15 mouse cellular contexts compared by ENCODE assay signal in the genomic region with DNA sequence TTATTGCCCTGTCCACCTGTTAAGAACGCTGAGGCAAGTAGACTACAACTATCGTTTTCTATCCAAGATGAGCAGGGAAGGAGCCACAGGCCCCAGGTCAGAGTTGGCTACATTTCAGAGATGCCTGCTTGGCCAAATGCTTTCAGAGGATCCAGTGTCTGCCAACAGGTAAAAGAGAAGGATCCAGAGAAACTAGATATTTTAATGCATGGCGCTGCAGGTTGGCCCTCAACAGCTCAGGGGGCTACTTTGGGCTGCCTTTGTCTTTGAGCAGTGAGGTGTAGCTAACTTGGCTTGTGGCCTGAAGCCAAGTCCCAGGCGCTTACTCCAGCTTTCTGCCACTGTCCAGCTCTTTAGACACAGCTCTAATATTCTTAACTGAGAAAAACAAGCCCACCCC. TPM values are rescaled to one million over a fixed set of nuclear protein-coding genes. Genes with fewer than 3 reads are reported as not detected.
DNase-seq lines count a peak whose midpoint lies in the region; ATAC-seq and TF ChIP-seq lines count a peak whose summit lies in the region.
"Had no signal": no experiment of that assay in that cellular context is flagged by ENCODE, and none has a peak within 500 bp of the region (broad histone marks: within the 10 kb centered on the region; RNA-seq: fewer than 3 reads in every experiment).

No protein-coding gene starts in this region.

- peak overlapping the region; percentile 42; the same call in 1 of the 2 replicates for H3K27ac ChIP-seq in kidney, embryonic 14.5 days (ENCODE audit: low read depth, low read length)
- no peak overlapping the region for H3K27ac ChIP-seq in heart, embryonic 11.5 days (ENCODE audit: low read depth, low read length)
- H3K27ac ChIP-seq: embryonic facial prominence, embryonic 13.5 days; forebrain, embryonic 13.5 days; heart, embryonic 13.5 days; hindbrain, embryonic 10.5 days had no signal

- no peak for ATAC-seq in kidney, embryonic 14.5 days (ENCODE audit: low FRiP score, low TSS enrichment)
- ATAC-seq in heart, embryonic 11.5 days (replicated peaks; ENCODE audit: insufficient number of reproducible peaks, low FRiP score, low TSS enrichment) = no peak
- ATAC-seq: forebrain, embryonic 13.5 days had no signal

- no peak for TF ChIP-seq CTCF in brain, embryonic 14.5 days (IDR thresholded peaks at IDR 0.05; ENCODE audit: borderline replicate concordance, extremely low read depth, insufficient read depth, insufficient read length)

- no peak overlapping the region for H3K9ac ChIP-seq in kidney, embryonic 14.5 days (ENCODE audit: low read depth, low read length)
- no peak overlapping the region for H3K9ac ChIP-seq in heart, embryonic 11.5 days (ENCODE audit: low read depth, low read length)
- H3K9ac ChIP-seq: embryonic facial prominence, embryonic 13.5 days; forebrain, embryonic 13.5 days; heart, embryonic 13.5 days had no signal

- no peaks in the 10 kb centered on the region for H3K36me3 ChIP-seq in kidney, embryonic 14.5 days (ENCODE audit: control insufficient read depth, insufficient read depth, low read length)
- H3K36me3 ChIP-seq in heart, embryonic 11.5 days (ENCODE audit: control insufficient read depth, insufficient read depth, low read length) = no peaks in the 10 kb centered on the region
- H3K36me3 ChIP-seq: embryonic facial prominence, embryonic 13.5 days; heart, embryonic 13.5 days; hindbrain, embryonic 10.5 days had no signal

- no peak for TF ChIP-seq POLR2A in brain, embryonic 14.5 days (IDR thresholded peaks at IDR 0.05; ENCODE audit: borderline replicate concordance, extremely low read depth, insufficient read depth, insufficient read length, poor library complexity, severe bottlenecking)

- peaks cover 43% of the 10 kb centered on the region for H3K4me1 ChIP-seq in kidney, embryonic 14.5 days (ENCODE audit: control insufficient read depth, insufficient read depth, low read length)
- peaks cover 37% of the 10 kb centered on the region for H3K4me1 ChIP-seq in heart, embryonic 11.5 days (ENCODE audit: control insufficient read depth, insufficient read depth, low read length)

- H3K27me3 ChIP-seq in kidney, embryonic 14.5 days (ENCODE audit: control insufficient read depth, insufficient read depth, low read length) = peaks cover 3% of the 10 kb centered on the region; the same call in 1 of the 2 replicates
- no peaks in the 10 kb centered on the region for H3K27me3 ChIP-seq in heart, embryonic 11.5 days (ENCODE audit: control insufficient read depth, insufficient read depth, low read length)

- no peaks in the 10 kb centered on the region for H3K9me3 ChIP-seq in kidney, embryonic 14.5 days (ENCODE audit: control insufficient read depth, low read length)
- no peaks in the 10 kb centered on the region for H3K9me3 ChIP-seq in heart, embryonic 11.5 days (replicated peaks; ENCODE audit: control insufficient read depth, low read length)
- H3K9me3 ChIP-seq: embryonic facial prominence, embryonic 13.5 days; forebrain, embryonic 13.5 days; heart, embryonic 13.5 days; hindbrain, embryonic 10.5 days had no signal

- no peak overlapping the region for H3K4me2 ChIP-seq in kidney, embryonic 14.5 days (replicated peaks; ENCODE audit: low read depth, low read length)
- H3K4me2 ChIP-seq in heart, embryonic 11.5 days = no peak overlapping the region
- H3K4me2 ChIP-seq: embryonic facial prominence, embryonic 13.5 days; forebrain, embryonic 13.5 days; heart, embryonic 13.5 days had no signal

- no peak overlapping the region for H3K4me3 ChIP-seq in kidney, embryonic 14.5 days (ENCODE audit: low read length)
- no peak overlapping the region for H3K4me3 ChIP-seq in heart, embryonic 11.5 days (ENCODE audit: low read depth, low read length)
- H3K4me3 ChIP-seq: embryonic facial prominence, embryonic 13.5 days; forebrain, embryonic 13.5 days; heart, embryonic 13.5 days; hindbrain, embryonic 10.5 days had no signal

- WGBS in kidney, embryonic 14.5 days = 50% methylated on average over 4 of the region's 4 CpGs
- 91% methylated on average over 4 of the region's 4 CpGs for WGBS in heart, embryonic 11.5 days (ENCODE audit: insufficient replicate concordance)

- no peak for DNase-seq in kidney, adult 11 months
- peak; percentile 68 for DNase-seq in brain, embryonic 14.5 days (ENCODE audit: low read depth)
- peak; percentile 68 to 76 for DNase-seq in cerebellum, adult 18-20 months
- peak; percentile 60 for DNase-seq in kidney, postnatal 10 days
- no peak for DNase-seq in spleen, postnatal 36 days (ENCODE audit: low spot score in 2 of 2)
- DNase-seq: adrenal gland, postnatal 36 days; gastrocnemius, postnatal 25 days; layer of hippocampus, postnatal 36 days; lung, adult 18-20 months had no signal

RNA-seq across cellular contexts. Expression of gene Ubash3b, which starts 10.0 kb away (rescaled TPM):
- 9.3 TPM in 2 replicates for polyA plus RNA-seq in kidney, embryonic 14.5 days (2014; fragmentation: Nextera tagmentation; extraction: Ambion mirVana)
- 13.1 and 16.3 TPM in 2 replicates for polyA plus RNA-seq in brain, embryonic 14.5 days (2012; rRNA removed)
- 15.2 and 15.7 TPM in 2 replicates for polyA plus RNA-seq in heart, embryonic 11.5 days (2014; fragmentation: Nextera tagmentation; extraction: Ambion mirVana)

Comparison
In these comparisons a context has a peak if more than half of its experiments do, and no peak if none do; other contexts are left out.
1. DNase-seq: peak in brain, embryonic 14.5 days (single experiment), cerebellum, adult 18-20 months (2 of 2) and kidney, postnatal 10 days (single experiment); none in kidney, adult 11 months (single experiment) and spleen, postnatal 36 days (0 of 2).